Mouse (Mus musculus) embryonic fibroblast, embryonic 13.5 days (primary cell): ENCODE measurements around the gene Fstl3.
"Not testable (repeated sequence)": the region's sequence is repeated elsewhere in the genome, so short reads cannot be mapped to it uniquely, and the experiment has no call there.

Experiments used
- CTCF ChIP-seq: IDR thresholded peaks from 2 replicates; pipeline ENCODE4 v1.5.1; 2011; ENCODE audit warnings: mild to moderate bottlenecking, control low read depth, low read length, moderate library complexity, borderline replicate concordance; ENCODE audit not compliant: insufficient read depth
- POLR2A ChIP-seq: IDR thresholded peaks from 2 replicates; pipeline ENCODE4 v1.6.1; 2011; ENCODE audit warnings: low read depth, mild to moderate bottlenecking, control low read depth, low read length, moderate library complexity

DNA sequence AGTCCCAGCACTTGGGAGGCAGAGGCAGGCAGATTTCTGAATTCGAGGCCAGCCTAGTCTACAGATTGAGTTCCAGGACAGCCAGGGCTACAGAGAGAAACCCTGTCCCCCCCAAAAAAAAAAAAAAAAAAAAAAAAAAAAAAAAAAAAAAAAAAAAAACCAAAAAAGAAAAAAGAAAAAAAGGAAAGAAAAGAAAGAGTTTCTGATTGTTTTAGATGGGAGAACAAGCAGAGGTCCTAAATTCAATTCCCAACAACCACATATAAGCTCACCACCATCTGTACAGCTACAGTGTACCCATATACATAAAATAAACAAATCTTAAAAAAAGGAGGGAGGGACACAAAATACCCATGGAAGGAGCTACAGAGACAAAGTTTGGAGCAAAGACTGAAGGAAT, 17.4 kb upstream of the Fstl3 start:
- TF ChIP-seq POLR2A, CTCF: not testable (repeated sequence)
